Mouse (Mus musculus): ENCODE measurements around the gene Aoc1. TPM values are rescaled to one million over a fixed set of nuclear protein-coding genes. Genes with fewer than 3 reads are reported as not detected.
"Not testable (repeated sequence)": the region's sequence is repeated elsewhere in the genome, so short reads cannot be mapped to it uniquely, and the experiment has no call there.

The Aoc1 gene
- total RNA-seq, 2 experiments from 2014 or later, result not detected

- DNase-seq, result peak; percentile 81
- intact Hi-C loops (cut with DNase I), result loop anchor here (10.0 kb wide), 1 partner anchor 95 kb away; no protein-coding TSS in a partner anchor
Measured at GRCm38 (mm10) chr6:48860130-48860815, 12.4 kb upstream of the Aoc1 start.

GRCm38 (mm10) chr6:48860851-48861250, 11.8 kb upstream of the Aoc1 start:
- intact Hi-C loops (cut with DNase I), result loop anchor here (10.0 kb wide), 1 partner anchor 94 kb away; no protein-coding TSS in a partner anchor
- DNase-seq, result no peak

- intact Hi-C loops (cut with DNase I), result loop anchor here (10.0 kb wide), 1 partner anchor 93 kb away; no protein-coding TSS in a partner anchor
- no peak for DNase-seq
Measured at GRCm38 (mm10) chr6:48861616-48862280, 10.9 kb upstream of the Aoc1 start.

GRCm38 (mm10) chr6:48862816-48863215, 9.9 kb upstream of the Aoc1 start:
- DNase-seq, result no peak
- intact Hi-C loops (cut with DNase I), result loop anchor here (10.0 kb wide), 1 partner anchor 92 kb away; no protein-coding TSS in a partner anchor

- intact Hi-C loops (cut with DNase I), result loop anchor here (10.0 kb wide), 1 partner anchor 91 kb away; no protein-coding TSS in a partner anchor
- no peak for DNase-seq
Measured at GRCm38 (mm10) chr6:48863488-48863887, 9.2 kb upstream of the Aoc1 start.

- DNase-seq, result no peak
- intact Hi-C loops (cut with DNase I), result loop anchor here (10.0 kb wide), 1 partner anchor 91 kb away; no protein-coding TSS in a partner anchor
Measured at GRCm38 (mm10) chr6:48864181-48864580, 8.5 kb upstream of the Aoc1 start.

- no peak for DNase-seq
- intact Hi-C loops (cut with DNase I), result loop anchor here (10.0 kb wide), 1 partner anchor 90 kb away; no protein-coding TSS in a partner anchor
Measured at GRCm38 (mm10) chr6:48864723-48865122, 8.0 kb upstream of the Aoc1 start.

- DNase-seq, result no peak
- intact Hi-C loops (cut with DNase I), result loop anchor here (10.0 kb wide), 1 partner anchor 90 kb away; no protein-coding TSS in a partner anchor
Measured at GRCm38 (mm10) chr6:48865152-48865745, 7.4 kb upstream of the Aoc1 start.

GRCm38 (mm10) chr6:48866355-48866950, 6.2 kb upstream of the Aoc1 start:
- intact Hi-C loops (cut with DNase I), result loop anchor here (10.0 kb wide), 1 partner anchor 88 kb away; no protein-coding TSS in a partner anchor
- DNase-seq, result not testable (repeated sequence)

GRCm38 (mm10) chr6:48867158-48867557, 5.5 kb upstream of the Aoc1 start:
- DNase-seq, result no peak
- intact Hi-C loops (cut with DNase I), result loop anchor here (10.0 kb wide), 1 partner anchor 88 kb away; no protein-coding TSS in a partner anchor

GRCm38 (mm10) chr6:48869774-48870173, 2.9 kb upstream of the Aoc1 start:
- intact Hi-C loops (cut with DNase I), result loop anchor here (10.0 kb wide), 1 partner anchor 85 kb away; no protein-coding TSS in a partner anchor

GRCm38 (mm10) chr6:48874576-48874975, 1.9 kb downstream of the Aoc1 start:
- intact Hi-C loops (cut with DNase I), result no loop called here
- DNase-seq, result no peak

More at GRCm38 (mm10) chr6:48869774-48870173, 2.9 kb upstream of the Aoc1 start:
- no peak for DNase-seq

GRCm38 (mm10) chr6:48875515-48875914, 2.8 kb downstream of the Aoc1 start:
- intact Hi-C loops (cut with DNase I), result no loop called here

GRCm38 (mm10) chr6:48876510-48877135, 3.9 kb downstream of the Aoc1 start:
- intact Hi-C loops (cut with DNase I), result no loop called here
- peak; percentile 9 for DNase-seq

More at GRCm38 (mm10) chr6:48875515-48875914, 2.8 kb downstream of the Aoc1 start:
- DNase-seq, result no peak

- DNase-seq, result no peak
Measured at GRCm38 (mm10) chr6:48894203-48894602, 21.5 kb downstream of the Aoc1 start.

GRCm38 (mm10) chr6:48894938-48895818, 22.5 kb downstream of the Aoc1 start:
- intact Hi-C loops (cut with DNase I), result no loop called here
- DNase-seq, result no peak

More at GRCm38 (mm10) chr6:48894203-48894602, 21.5 kb downstream of the Aoc1 start:
- intact Hi-C loops (cut with DNase I), result no loop called here

- no peak for DNase-seq
- intact Hi-C loops (cut with DNase I), result no loop called here
Measured at GRCm38 (mm10) chr6:48895941-48896340, 23.2 kb downstream of the Aoc1 start.

GRCm38 (mm10) chr6:48896956-48897355, 24.3 kb downstream of the Aoc1 start:
- no peak for DNase-seq
- intact Hi-C loops (cut with DNase I), result no loop called here

GRCm38 (mm10) chr6:48901316-48901715, 28.6 kb downstream of the Aoc1 start:
- DNase-seq; intact Hi-C loops (cut with DNase I): not testable (repeated sequence)

Measured in left cerebral cortex, postnatal 4 days (tissue).